Mouse (Mus musculus) intestine, postnatal 0 days (tissue): ENCODE data around the gene Lmln. TPM values are rescaled to one million over a fixed set of nuclear protein-coding genes. Genes with fewer than 3 reads are reported as not detected.
"Not testable (repeated sequence)": the region's sequence is repeated elsewhere in the genome, so short reads cannot be mapped to it uniquely, and the experiment has no call there.

Source experiments
- ATAC-seq: fragments of 200-750 bp; cut with Nextera tagmentation; 2 replicates; pipeline ENCODE4 v1.8.0; 2017; ENCODE audit warnings: mild to moderate bottlenecking, moderate TSS enrichment, moderate library complexity
- H3K27ac ChIP-seq: fragments of 300-500 bp; sonication (generic); 2 replicates; pipeline ENCODE4 v1.5.1; 2014; ENCODE audit warnings: mild to moderate bottlenecking, low read depth, low read length, moderate library complexity
- H3K27me3 ChIP-seq: fragments of 300-500 bp; sonication (generic); replicated peaks from 2 replicates; pipeline ENCODE4 v1.6.1; 2014; ENCODE audit warnings: low read length, mixed read lengths; ENCODE audit not compliant: control insufficient read depth, insufficient read depth
- H3K36me3 ChIP-seq: fragments of 300-500 bp; sonication (generic); 2 replicates; pipeline ENCODE4 v1.6.1; 2014; ENCODE audit warnings: mild to moderate bottlenecking, moderate library complexity; ENCODE audit not compliant: control insufficient read depth, insufficient read depth
- H3K4me1 ChIP-seq: fragments of 300-500 bp; sonication (generic); replicated peaks from 2 replicates; pipeline ENCODE4 v1.6.1; 2014; ENCODE audit warnings: antibody characterized with exemption, low read length, mixed read lengths; ENCODE audit not compliant: control insufficient read depth, insufficient read depth
- H3K4me2 ChIP-seq: fragments of 300-500 bp; sonication (generic); replicated peaks from 2 replicates; pipeline ENCODE4 v1.6.1; 2014; ENCODE audit warnings: low read depth, mild to moderate bottlenecking, moderate library complexity
- H3K4me3 ChIP-seq: fragments of 300-500 bp; sonication (generic); 2 replicates; pipeline ENCODE4 v1.5.1; 2014; ENCODE audit warnings: low read depth, low read length
- H3K9ac ChIP-seq: fragments of 300-500 bp; sonication (generic); 2 replicates; pipeline ENCODE4 v1.6.1; 2014; ENCODE audit warnings: mild to moderate bottlenecking, low read depth, low read length
- H3K9me3 ChIP-seq: fragments of 300-500 bp; sonication (generic); 2 replicates; pipeline ENCODE4 v1.6.1; 2016; ENCODE audit warnings: mixed run types; ENCODE audit not compliant: control insufficient read depth
- CTCF ChIP-seq: sonication (generic); IDR thresholded peaks from 2 replicates; pipeline ENCODE4 v1.5.1; 2016; ENCODE audit warnings: low read depth, mild to moderate bottlenecking, control low read depth, antibody characterized with exemption, moderate library complexity
- whole genome bisulfite sequencing: fragments of 180-500 bp; shearing (Covaris S2); extraction: QIAGEN DNeasy Blood & Tissue Kit; methylation state at CpG from one replicate; pipeline ENCODE4 v1.1.7; 2014; 5-methylcytosine and 5-hydroxymethylcytosine counted together
- microRNA counts: library from miRNA; unstranded; fragments of <30 nt; microRNA quantifications from one replicate; lab custom pipeline; 2016
- microRNA-seq: library from miRNA; unstranded; fragments of <30 nt; microRNA quantifications from one replicate; pipeline ENCODE4, GENCODE M21; 2016
- polyA plus RNA-seq: library from polyadenylated mRNA; unstranded; fragments of >200 nt; fragmentation: Nextera tagmentation; extraction: Ambion mirVana; gene quantifications from 2 replicates; pipeline ENCODE4 v1.2.1, GENCODE M21; 2015

Lmln gene
- polyA plus RNA-seq, 1 experiment from 2014 or later = 0.99 TPM

DNA sequence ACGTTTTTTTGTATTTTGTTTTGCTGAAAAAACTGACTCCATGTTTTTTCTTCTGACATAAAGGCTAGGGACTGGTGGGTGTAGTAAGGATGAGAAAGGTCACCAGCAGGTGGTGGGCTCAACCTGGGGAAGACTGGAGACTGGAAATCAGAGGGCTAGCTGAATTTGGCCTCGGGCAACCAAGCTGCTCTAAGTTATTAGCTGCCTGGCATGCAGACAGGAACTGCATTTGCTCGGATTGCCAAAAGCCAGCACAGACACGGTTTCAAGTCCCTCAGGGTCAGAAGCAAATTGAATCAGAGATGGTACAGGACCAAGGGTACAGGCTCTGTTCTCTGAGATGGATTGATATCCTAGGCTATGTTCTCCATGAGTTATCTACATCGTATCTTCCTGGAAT lies 110.8 kb downstream of the Lmln start:
- Histone ChIP-seq H3K4me3 (no peak overlapping the region), H3K27me3 (no peaks in the 10 kb centered on the region), H3K9ac (no peak overlapping the region), H3K9me3 (no peaks in the 10 kb centered on the region), H3K4me1 (no peaks in the 10 kb centered on the region), H3K4me2 (no peak overlapping the region), H3K36me3 (no peaks in the 10 kb centered on the region), H3K27ac (no peak overlapping the region)
- ATAC-seq = no peak
- TF ChIP-seq CTCF = no peak
- 77% methylated on average over 5 of the region's 5 CpGs for WGBS

DNA sequence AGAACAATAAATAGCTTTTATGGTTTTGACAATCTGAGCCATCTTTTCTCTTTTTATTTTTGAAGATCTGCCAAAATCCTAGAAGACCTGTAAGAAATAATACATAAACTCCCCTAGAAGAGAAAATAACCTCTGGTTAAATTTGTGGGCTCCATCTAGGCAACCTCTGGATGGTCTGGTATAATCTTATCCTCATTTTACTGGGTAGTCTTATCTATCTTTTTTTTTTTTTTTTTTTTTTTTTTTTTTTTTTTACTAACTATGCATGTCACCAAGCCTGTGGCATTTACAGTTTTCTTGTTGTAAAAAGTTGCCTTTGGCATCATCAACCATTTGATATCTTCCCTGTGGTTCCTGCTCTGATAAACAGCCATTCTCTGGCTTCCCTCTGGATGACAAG lies 112.4 kb downstream of the Lmln start:
- no peak for ATAC-seq
- H3K27ac ChIP-seq = no peak overlapping the region
- no peak for TF ChIP-seq CTCF

DNA sequence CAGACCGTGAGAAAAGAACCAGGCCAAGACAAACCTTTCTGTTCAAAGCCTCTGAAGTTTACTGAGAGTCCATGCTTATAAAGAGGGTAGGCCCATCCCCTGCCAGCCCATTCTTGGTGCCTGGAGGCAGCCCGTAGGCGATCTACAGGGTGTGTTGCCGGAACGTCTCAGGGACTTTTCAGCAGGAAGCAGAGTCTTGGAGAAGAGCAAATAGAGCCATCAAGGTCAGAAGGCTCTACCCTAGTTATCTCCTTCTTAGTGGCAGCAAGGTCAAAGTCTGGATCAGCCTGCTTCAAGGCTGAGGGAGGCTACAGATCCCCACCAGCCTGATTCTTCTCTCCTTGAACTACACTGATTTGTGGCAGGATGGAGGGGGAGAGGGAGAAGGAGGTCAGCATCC lies 114.5 kb downstream of the Lmln start:
- not testable (repeated sequence) for H3K4me3 ChIP-seq, H3K27me3 ChIP-seq, H3K9ac ChIP-seq, H3K4me2 ChIP-seq, H3K27ac ChIP-seq, H3K36me3 ChIP-seq, H3K4me1 ChIP-seq, ATAC-seq, H3K9me3 ChIP-seq
- 53% methylated on average over 5 of the region's 5 CpGs for WGBS

More for the DNA sequence above, 112.4 kb downstream of the Lmln start:
- H3K36me3 ChIP-seq = no peaks in the 10 kb centered on the region
- H3K4me2 ChIP-seq = no peak overlapping the region
- H3K4me3 ChIP-seq = no peak overlapping the region
- H3K27me3 ChIP-seq = no peaks in the 10 kb centered on the region
- no peaks in the 10 kb centered on the region for H3K4me1 ChIP-seq
- H3K9me3 ChIP-seq = no peaks in the 10 kb centered on the region
- H3K9ac ChIP-seq = no peak overlapping the region

MicroRNAs within 50 kb of the gene (microRNA counts, 519-probe panel; counts per million panel counts)
- not detected for microRNA mmu-miR-1947 (lab: Ali Mortazavi, UCI)

Small RNAs within 50 kb of the gene (microRNA-seq; reads per million reads assigned to microRNA genes)
- not detected for gene Gm22231
- 1.4 reads per million for gene Mir1947

Other genes starting within 250 kb of the Lmln start
- gene Fyttd1, start 185.0 kb upstream of the Lmln start, polyA plus RNA-seq = 52.7 and 52.8 TPM in 2 replicates
- gene Rubcn, start 184.8 kb upstream of the Lmln start, polyA plus RNA-seq = 8.3 and 8.6 TPM in 2 replicates
- 7.8 and 8.4 TPM in 2 replicates for gene Lrch3, start 148.4 kb upstream of the Lmln start, polyA plus RNA-seq
- gene Iqcg, start 6.3 kb upstream of the Lmln start, polyA plus RNA-seq = 2.1 and 2.4 TPM in 2 replicates
- gene Rpl35a, start 6.1 kb upstream of the Lmln start, polyA plus RNA-seq = 613 and 645 TPM in 2 replicates
- 9.2 and 10.0 TPM in 2 replicates for gene Osbpl11, start 122.5 kb downstream of the Lmln start, polyA plus RNA-seq
- gene Snx4, start 188.9 kb downstream of the Lmln start, polyA plus RNA-seq = 103 and 105 TPM in 2 replicates